Mouse (Mus musculus) testis, adult 2 months (tissue): Measurements from ENCODE around the gene Prr15. TPM values are rescaled to one million over a fixed set of nuclear protein-coding genes. Genes with fewer than 3 reads are reported as not detected.
A peak's percentile ranks its signal among the peaks of the same experiment; 100 is the strongest.

Experiments
- H3K27ac ChIP-seq: fragments of 200-500 bp; 2 replicates; pipeline ENCODE4 v1.5.1; 2012; ENCODE audit warnings: low read depth, low read length; ENCODE audit not compliant: control insufficient read depth, insufficient read depth
- H3K27me3 ChIP-seq: fragments of 200-500 bp; 2 replicates; pipeline ENCODE4 v1.6.1; 2012; ENCODE audit warnings: mild to moderate bottlenecking, low read length, moderate library complexity; ENCODE audit not compliant: control insufficient read depth, insufficient read depth
- H3K36me3 ChIP-seq: fragments of 200-500 bp; 2 replicates; pipeline ENCODE4 v1.6.1; 2012; ENCODE audit warnings: mild to moderate bottlenecking, low read length; ENCODE audit not compliant: control insufficient read depth, insufficient read depth
- H3K4me1 ChIP-seq: fragments of 200-500 bp; 2 replicates; pipeline ENCODE4 v1.6.1; 2012; ENCODE audit warnings: low read length; ENCODE audit not compliant: control insufficient read depth, insufficient read depth
- H3K4me3 ChIP-seq: fragments of 200-500 bp; 2 replicates; pipeline ENCODE4 v1.5.1; 2012; ENCODE audit warnings: low read depth, mild to moderate bottlenecking, low read length, moderate library complexity, mixed read lengths; ENCODE audit not compliant: control insufficient read depth
- CTCF ChIP-seq: fragments of 200-500 bp; IDR thresholded peaks from 2 replicates; pipeline ENCODE4 v1.5.1; 2012; ENCODE audit warnings: low read depth, mild to moderate bottlenecking, inconsistent platforms, low read length, moderate library complexity; ENCODE audit not compliant: control insufficient read depth, insufficient read depth, insufficient replicate concordance
- POLR2A ChIP-seq: fragments of 200-500 bp; IDR thresholded peaks from 2 replicates; pipeline ENCODE4 v1.6.1; 2012; ENCODE audit warnings: low read depth, mild to moderate bottlenecking, inconsistent platforms, low read length, moderate library complexity; ENCODE audit not compliant: control insufficient read depth
- polyA plus RNA-seq: library from polyadenylated mRNA; depleted of rRNA; stranded (reverse); fragments of >200 nt; gene quantifications from 2 replicates; pipeline ENCODE4 v1.2.3, GENCODE M21; 2012

Gene Prr15
- polyA plus RNA-seq, 1 experiment = 5.7 TPM

- no peak overlapping the region; the same call in 1 of the 2 replicates for H3K27ac ChIP-seq
- H3K27me3 ChIP-seq = no peaks in the 10 kb centered on the region
- TF ChIP-seq POLR2A (no peak), CTCF (no peak)
- peaks cover 2% of the 10 kb centered on the region for H3K4me1 ChIP-seq
- H3K4me3 ChIP-seq = no peak overlapping the region
- no peaks in the 10 kb centered on the region for H3K36me3 ChIP-seq
These were observed 6.6 kb downstream of the Prr15 start for GRCm38 (mm10) chr6:54332203-54332602.

- Histone ChIP-seq H3K4me1 (no peaks in the 10 kb centered on the region; the same call in 1 of the 2 replicates), H3K36me3 (no peaks in the 10 kb centered on the region), H3K4me3 (no peak overlapping the region), H3K27me3 (no peaks in the 10 kb centered on the region), H3K27ac (peak overlapping the region; percentile 23; the same call in 1 of the 2 replicates)
- no peak for TF ChIP-seq POLR2A
- TF ChIP-seq CTCF = no peak
These were observed 7.5 kb downstream of the Prr15 start for GRCm38 (mm10) chr6:54333116-54333651.

DNA sequence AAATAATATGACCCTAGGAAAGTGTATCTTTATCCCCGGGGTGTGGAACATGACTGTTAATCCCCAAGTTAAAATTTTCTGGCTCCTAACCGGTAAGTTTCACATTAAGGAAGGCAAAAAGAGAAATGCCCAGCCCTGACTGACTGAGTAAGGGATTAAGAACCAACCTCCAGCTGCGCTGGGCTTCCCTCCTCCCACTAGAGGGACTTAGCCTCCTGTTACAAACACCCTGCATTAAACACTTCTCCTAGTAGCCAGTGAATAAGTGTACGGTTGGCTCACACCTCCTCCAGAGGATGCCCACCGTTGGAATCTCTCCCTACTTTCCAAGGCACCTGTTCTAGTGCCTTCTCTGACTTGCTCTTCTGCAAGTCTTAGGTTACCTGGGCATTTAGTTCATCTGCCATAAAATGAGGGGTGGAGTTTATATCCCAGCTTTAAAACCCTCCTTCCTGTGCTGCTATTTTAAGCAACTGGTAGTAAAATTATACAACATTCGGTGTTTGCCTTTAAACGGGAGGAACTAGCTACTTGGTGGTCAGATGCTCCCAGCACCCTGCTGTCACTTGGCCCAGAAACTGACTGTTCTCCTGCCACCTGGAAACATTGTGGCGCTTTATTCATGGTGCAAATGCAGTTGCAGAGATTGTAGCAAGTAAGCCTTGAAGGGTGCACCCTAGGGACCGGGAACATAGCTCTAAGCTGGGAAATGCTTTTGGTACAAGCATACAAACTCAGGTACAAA, 8.2 kb downstream of the Prr15 start:
- Histone ChIP-seq H3K27me3 (no peaks in the 10 kb centered on the region), H3K36me3 (no peaks in the 10 kb centered on the region), H3K4me3 (no peak overlapping the region), H3K4me1 (no peaks in the 10 kb centered on the region; the same call in 1 of the 2 replicates), H3K27ac (peak overlapping the region; percentile 43; the same call in 1 of the 2 replicates)
- TF ChIP-seq CTCF (no peak), POLR2A (no peak)

DNA sequence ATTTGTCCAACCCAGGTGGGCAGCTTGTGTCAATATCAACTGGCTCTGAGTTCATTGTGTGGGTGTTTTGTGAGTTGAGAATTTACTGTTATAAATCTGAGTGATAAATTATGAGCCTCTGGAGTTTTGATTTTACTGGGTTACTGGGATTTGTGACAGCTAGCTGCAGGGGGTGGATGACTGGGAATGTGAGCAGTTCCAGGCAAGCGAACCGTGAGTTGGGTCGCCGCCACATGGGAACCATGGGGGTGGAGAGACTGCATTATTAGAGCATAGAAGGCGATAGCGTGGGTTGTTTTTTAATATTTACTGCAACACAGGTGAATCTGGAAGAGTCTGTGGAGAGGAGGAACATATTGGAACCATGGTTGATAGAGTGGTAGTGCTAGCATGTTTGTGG, 11.7 kb downstream of the Prr15 start:
- Histone ChIP-seq H3K27me3 (no peaks in the 10 kb centered on the region), H3K4me3 (no peak overlapping the region), H3K36me3 (no peaks in the 10 kb centered on the region), H3K27ac (no peak overlapping the region), H3K4me1 (no peaks in the 10 kb centered on the region; the same call in 1 of the 2 replicates)
- TF ChIP-seq CTCF = no peak
- no peak for TF ChIP-seq POLR2A

GRCm38 (mm10) chr6:54341133-54341532, 15.5 kb downstream of the Prr15 start:
- no peaks in the 10 kb centered on the region for H3K27me3 ChIP-seq
- H3K36me3 ChIP-seq = no peaks in the 10 kb centered on the region
- no peak overlapping the region for H3K27ac ChIP-seq
- no peak overlapping the region for H3K4me3 ChIP-seq
- H3K4me1 ChIP-seq = no peaks in the 10 kb centered on the region; the same call in 1 of the 2 replicates
- no peak for TF ChIP-seq POLR2A
- TF ChIP-seq CTCF = no peak

DNA sequence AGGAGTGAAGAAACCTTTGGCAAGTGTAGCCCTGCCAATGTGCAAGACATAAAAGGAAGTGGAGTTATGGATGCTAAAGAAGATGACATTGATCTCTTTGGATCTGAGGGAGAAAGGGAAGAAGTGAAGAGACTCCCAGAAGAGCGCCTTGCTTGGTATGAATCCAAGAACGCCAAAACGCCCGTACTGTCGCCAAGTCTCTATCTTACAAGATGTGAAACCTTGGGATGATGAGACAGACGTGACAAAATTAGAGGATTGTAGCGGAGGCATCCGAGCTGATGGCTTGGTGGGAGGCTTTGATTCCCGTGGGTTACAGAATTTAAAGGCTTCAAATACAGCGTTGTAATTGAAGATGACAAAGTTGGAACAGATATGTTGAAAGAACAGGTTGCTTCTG, 16.6 kb downstream of the Prr15 start:
- Histone ChIP-seq H3K27ac (no peak overlapping the region), H3K4me1 (no peaks in the 10 kb centered on the region), H3K4me3 (no peak overlapping the region), H3K36me3 (no peaks in the 10 kb centered on the region), H3K27me3 (no peaks in the 10 kb centered on the region)
- TF ChIP-seq POLR2A (no peak), CTCF (no peak)

DNA sequence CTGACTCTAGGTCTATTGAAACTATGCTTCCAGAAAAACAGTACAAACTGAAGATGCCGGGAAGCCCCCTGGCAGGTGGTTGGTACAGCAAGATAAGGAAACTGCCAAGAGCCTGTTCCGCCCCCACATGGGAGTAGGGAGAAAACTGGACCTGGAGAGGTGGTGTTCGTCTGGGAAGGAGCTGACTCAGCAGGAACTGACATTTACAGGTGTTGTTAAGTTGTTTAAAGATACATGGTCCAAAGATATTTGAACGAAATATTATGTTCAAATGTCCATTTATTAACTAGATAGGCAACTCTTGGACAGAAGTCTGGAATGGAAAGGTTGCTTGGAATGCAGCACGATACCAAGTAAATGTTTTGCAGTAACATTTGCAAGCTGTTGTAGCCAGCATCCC, 26.2 kb downstream of the Prr15 start:
- Histone ChIP-seq H3K27me3 (no peaks in the 10 kb centered on the region), H3K4me1 (no peaks in the 10 kb centered on the region; the same call in 1 of the 2 replicates), H3K27ac (no peak overlapping the region), H3K36me3 (no peaks in the 10 kb centered on the region), H3K4me3 (no peak overlapping the region)
- TF ChIP-seq POLR2A (no peak), CTCF (no peak)
